Mouse (Mus musculus) erythroblast, embryonic 14.5 days (primary cell): ENCODE measurements around the gene Lpin2.

Source experiments
- GATA1 ChIP-seq: IDR thresholded peaks from 2 replicates; pipeline ENCODE4 v1.6.1; 2012; ENCODE audit warnings: low read length, inconsistent platforms, mixed read lengths
- TAL1 ChIP-seq: IDR thresholded peaks from 3 replicates; pipeline ENCODE4 v1.6.1; 2012; ENCODE audit warnings: low read length, inconsistent platforms, mixed read lengths

DNA sequence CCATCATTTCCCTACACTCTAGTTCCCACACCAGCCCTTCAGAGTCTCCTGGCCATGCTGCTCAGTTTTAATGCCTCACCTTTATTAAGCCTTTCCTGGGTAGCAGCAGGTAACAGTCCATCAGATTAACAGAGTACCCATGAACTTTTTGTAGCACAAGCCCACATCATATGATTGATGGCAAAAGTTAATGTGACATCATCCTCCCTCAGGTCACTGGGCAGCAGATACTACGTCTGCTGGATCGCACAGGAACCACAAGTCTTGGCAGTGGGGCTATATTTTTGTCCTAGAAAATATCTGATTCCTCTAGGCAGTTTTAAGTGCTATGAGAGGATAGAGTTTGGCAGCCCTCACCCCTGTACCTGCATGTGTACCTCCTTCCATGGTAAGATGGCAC lies 67.7 kb downstream of the Lpin2 start:
- TF ChIP-seq GATA1 (no peak), TAL1 (no peak)
